ENCODE assay signal across 22 mouse cellular contexts in the genomic region with DNA sequence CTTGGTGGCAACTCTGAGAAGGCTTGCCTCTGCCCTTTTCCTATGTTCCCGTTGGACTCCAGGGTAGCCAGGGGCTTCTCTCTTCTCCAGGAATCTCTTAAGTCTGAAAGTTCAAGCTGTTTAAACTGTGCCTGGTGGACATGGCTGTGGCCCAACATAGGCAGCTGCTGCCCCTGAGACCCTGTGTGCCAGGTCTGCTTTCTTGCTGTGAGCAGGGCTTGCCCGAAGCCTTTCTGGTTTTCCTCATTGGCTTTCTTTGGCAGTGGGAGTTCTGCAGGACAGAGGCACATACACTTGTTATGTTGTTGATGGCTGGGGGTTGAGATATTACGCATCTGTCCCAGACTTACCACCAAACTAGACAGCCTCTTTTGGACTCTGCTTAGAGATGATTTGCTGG. TPM values are rescaled to one million over a fixed set of nuclear protein-coding genes. Genes with fewer than 3 reads are reported as not detected.
DNase-seq lines count a peak whose midpoint lies in the region; ATAC-seq lines count a peak whose summit lies in the region.
"Had no signal": no experiment of that assay in that cellular context is flagged by ENCODE, and none has a peak within 500 bp of the region (broad histone marks: within the 10 kb centered on the region; RNA-seq: fewer than 3 reads in every experiment).

No protein-coding gene starts in this region.

- H3K27me3 ChIP-seq in heart, embryonic 10.5 days (ENCODE audit: insufficient read depth, poor library complexity, severe bottlenecking), result no peaks in the 10 kb centered on the region
- H3K27me3 ChIP-seq in heart, embryonic 11.5 days (ENCODE audit: control insufficient read depth, insufficient read depth, low read length), result no peaks in the 10 kb centered on the region
- H3K27me3 ChIP-seq in embryonic facial prominence, embryonic 10.5 days (replicated peaks; ENCODE audit: low read depth, poor library complexity, severe bottlenecking), result no peaks in the 10 kb centered on the region
- no peaks in the 10 kb centered on the region for H3K27me3 ChIP-seq in embryonic facial prominence, embryonic 15.5 days
- H3K27me3 ChIP-seq: heart, embryonic 13.5 days had no signal

- peak overlapping the region; percentile 47; the same call in 1 of the 2 replicates for H3K27ac ChIP-seq in heart, embryonic 10.5 days
- H3K27ac ChIP-seq in heart, embryonic 11.5 days (ENCODE audit: low read depth, low read length), result no peak overlapping the region
- peak overlapping the region; percentile 66 for H3K27ac ChIP-seq in embryonic facial prominence, embryonic 10.5 days (replicated peaks)
- H3K27ac ChIP-seq in embryonic facial prominence, embryonic 15.5 days (replicated peaks), result peak overlapping the region; percentile 58; the same call in 1 of the 2 replicates
- H3K27ac ChIP-seq: forebrain, embryonic 12.5 days; heart, embryonic 13.5 days; hindbrain, postnatal 0 days had no signal

- H3K4me1 ChIP-seq in heart, embryonic 10.5 days, result peaks cover 82% of the 10 kb centered on the region
- H3K4me1 ChIP-seq in heart, embryonic 11.5 days (ENCODE audit: control insufficient read depth, insufficient read depth, low read length), result peaks cover 54% of the 10 kb centered on the region
- peaks cover 98% of the 10 kb centered on the region for H3K4me1 ChIP-seq in embryonic facial prominence, embryonic 10.5 days
- H3K4me1 ChIP-seq in embryonic facial prominence, embryonic 15.5 days, result peaks cover 85% of the 10 kb centered on the region

- peak; percentile 53 to 71 for DNase-seq in cerebellum, postnatal 10 days
- no peak for DNase-seq in heart, embryonic 10.5 days (ENCODE audit: low spot score)
- DNase-seq in embryonic facial prominence, embryonic 10.5 days (ENCODE audit: low spot score), result no peak
- DNase-seq in adrenal gland, adult 18-20 months (ENCODE audit: low spot score in 2 of 2), result no peak
- no peak for DNase-seq in layer of hippocampus, postnatal 36 days
- DNase-seq: adrenal gland, postnatal 14 days; B cell, adult 2 months; cerebellum, adult 18-20 months; cerebellum, adult 9-11 months; gastrocnemius, postnatal 25 days; heart, adult 18-20 months; heart, postnatal 36 days; kidney, adult 11 months had no signal

- no peaks in the 10 kb centered on the region for H3K9me3 ChIP-seq in heart, embryonic 10.5 days
- H3K9me3 ChIP-seq in heart, embryonic 11.5 days (replicated peaks; ENCODE audit: control insufficient read depth, low read length), result no peaks in the 10 kb centered on the region
- no peaks in the 10 kb centered on the region for H3K9me3 ChIP-seq in embryonic facial prominence, embryonic 10.5 days
- no peaks in the 10 kb centered on the region for H3K9me3 ChIP-seq in embryonic facial prominence, embryonic 15.5 days (replicated peaks)
- H3K9me3 ChIP-seq: forebrain, embryonic 12.5 days; heart, embryonic 13.5 days had no signal

- 88% methylated on average over 3 of the region's 3 CpGs for WGBS in heart, embryonic 10.5 days
- 78% methylated on average over 3 of the region's 3 CpGs for WGBS in heart, embryonic 11.5 days (ENCODE audit: insufficient replicate concordance)
- WGBS in embryonic facial prominence, embryonic 10.5 days, result 83% methylated on average over 3 of the region's 3 CpGs
- WGBS in embryonic facial prominence, embryonic 15.5 days, result 76% methylated on average over 3 of the region's 3 CpGs

- no peak overlapping the region for H3K4me3 ChIP-seq in heart, embryonic 10.5 days
- no peak overlapping the region for H3K4me3 ChIP-seq in heart, embryonic 11.5 days (ENCODE audit: low read depth, low read length)
- no peak overlapping the region for H3K4me3 ChIP-seq in embryonic facial prominence, embryonic 10.5 days
- H3K4me3 ChIP-seq in embryonic facial prominence, embryonic 15.5 days (replicated peaks), result no peak overlapping the region
- H3K4me3 ChIP-seq: erythroblast, embryonic 14.5 days; forebrain, embryonic 12.5 days; heart, embryonic 13.5 days had no signal

- 0 out of 2 replicates have a peak, but pooled peaks cover 3% of the 10 kb centered on the region for H3K36me3 ChIP-seq in heart, embryonic 10.5 days
- peaks cover 3% of the 10 kb centered on the region; the same call in 1 of the 2 replicates for H3K36me3 ChIP-seq in heart, embryonic 11.5 days (ENCODE audit: control insufficient read depth, insufficient read depth, low read length)
- 0 out of 2 replicates have a peak, but pooled peaks cover 4% of the 10 kb centered on the region for H3K36me3 ChIP-seq in embryonic facial prominence, embryonic 10.5 days (replicated peaks)
- H3K36me3 ChIP-seq in embryonic facial prominence, embryonic 15.5 days, result no peaks in the 10 kb centered on the region
- H3K36me3 ChIP-seq: forebrain, embryonic 12.5 days; heart, embryonic 13.5 days had no signal

- no peak overlapping the region for H3K9ac ChIP-seq in heart, embryonic 11.5 days (ENCODE audit: low read depth, low read length)
- H3K9ac ChIP-seq in embryonic facial prominence, embryonic 15.5 days, result no peak overlapping the region
- H3K9ac ChIP-seq: forebrain, embryonic 12.5 days; heart, embryonic 13.5 days had no signal

- no peak for ATAC-seq in cerebellum, adult (ENCODE audit: insufficient number of reproducible peaks, low FRiP score, low TSS enrichment)
- ATAC-seq in heart, embryonic 11.5 days (replicated peaks; ENCODE audit: insufficient number of reproducible peaks, low FRiP score, low TSS enrichment), result no peak
- no peak for ATAC-seq in embryonic facial prominence, embryonic 15.5 days (ENCODE audit: insufficient number of reproducible peaks, low FRiP score, low TSS enrichment, low read depth)
- ATAC-seq: forebrain, embryonic 16.5 days; hindbrain, postnatal 0 days had no signal

- no peak overlapping the region for H3K4me2 ChIP-seq in heart, embryonic 11.5 days
- no peak overlapping the region for H3K4me2 ChIP-seq in embryonic facial prominence, embryonic 15.5 days (replicated peaks)
- H3K4me2 ChIP-seq: forebrain, embryonic 12.5 days; heart, embryonic 13.5 days had no signal

RNA-seq across cellular contexts. Expression of gene Igsf3, which starts 12.7 kb away (rescaled TPM):
- 41.9 and 45.9 TPM in 2 replicates for polyA plus RNA-seq in heart, embryonic 10.5 days (2016; fragmentation: Nextera tagmentation; extraction: Ambion mirVana)
- polyA plus RNA-seq in heart, embryonic 11.5 days (2014; fragmentation: Nextera tagmentation; extraction: Ambion mirVana), result 28.1 and 31.3 TPM in 2 replicates
- polyA plus RNA-seq in embryonic facial prominence, embryonic 10.5 days (2016; fragmentation: Nextera tagmentation; extraction: Ambion mirVana), result 52.1 and 59.2 TPM in 2 replicates
- 76.1 and 77.2 TPM in 2 replicates for polyA plus RNA-seq in embryonic facial prominence, embryonic 15.5 days (2015; fragmentation: Nextera tagmentation; extraction: Ambion mirVana)
- total RNA-seq in adrenal gland, adult 18-20 months (2021), result 1 to 10 TPM; 3.1 to 3.8 TPM
- 10 to 100 TPM; 17.0 to 20.6 TPM for total RNA-seq in layer of hippocampus, postnatal 36 days (2021)
- total RNA-seq: MEL had no signal

Comparison
In these comparisons a context has a peak if more than half of its experiments do, and no peak if none do; other contexts are left out.
1. DNase-seq: peak in cerebellum, postnatal 10 days (2 of 2); none in heart, embryonic 10.5 days (single experiment), embryonic facial prominence, embryonic 10.5 days (single experiment), adrenal gland, adult 18-20 months (0 of 2) and layer of hippocampus, postnatal 36 days (0 of 2).